Mouse (Mus musculus): ENCODE measurements around the gene Scrn2.
A peak's percentile ranks its signal among the peaks of the same experiment; 100 is the strongest.

Gene Scrn2

GRCm38 (mm10) chr11:97050944-97051586 lies 21.3 kb downstream of the Scrn2 start:
- DNase-seq, result no peak

- DNase-seq, result peak; percentile 40 to 62
These were observed 22.5 kb downstream of the Scrn2 start for GRCm38 (mm10) chr11:97052219-97052646.

- DNase-seq, result no peak
These were observed 33.7 kb downstream of the Scrn2 start for GRCm38 (mm10) chr11:97063274-97063920.

- peak in 1 of 2 experiments; percentile 40 for DNase-seq
These were observed 34.2 kb downstream of the Scrn2 start for GRCm38 (mm10) chr11:97063921-97064295.

- no peak for DNase-seq
These were observed 36.0 kb downstream of the Scrn2 start for GRCm38 (mm10) chr11:97065538-97066295.

- no peak for DNase-seq
These were observed 37.1 kb downstream of the Scrn2 start for GRCm38 (mm10) chr11:97066656-97067360.

GRCm38 (mm10) chr11:97069333-97069732 lies 39.6 kb downstream of the Scrn2 start:
- no peak for DNase-seq

- DNase-seq, result no peak
These were observed 40.0 kb downstream of the Scrn2 start for GRCm38 (mm10) chr11:97069770-97070169.

GRCm38 (mm10) chr11:97071129-97071528 lies 41.4 kb downstream of the Scrn2 start:
- DNase-seq, result peak; percentile 36 to 51

- DNase-seq, result peak; percentile 54 to 68
These were observed 42.8 kb downstream of the Scrn2 start for GRCm38 (mm10) chr11:97072533-97072932.

GRCm38 (mm10) chr11:97074235-97074634 lies 44.5 kb downstream of the Scrn2 start:
- DNase-seq, result no peak

- DNase-seq, result peak; percentile 81 to 82
These were observed 49.0 kb downstream of the Scrn2 start for GRCm38 (mm10) chr11:97078751-97079150.

- DNase-seq, result no peak
These were observed 50.6 kb downstream of the Scrn2 start for GRCm38 (mm10) chr11:97080291-97080690.

GRCm38 (mm10) chr11:97082977-97083376 lies 53.2 kb downstream of the Scrn2 start:
- DNase-seq, result peak; percentile 58 to 69

Data from kidney, postnatal 4 days (tissue).